Mouse (Mus musculus): ENCODE data around the gene Hist1h2bk.

GRCm38 (mm10) chr13:22044432-22045155 is 8.9 kb downstream of the Hist1h2bk start:
- TF ChIP-seq CTCF (conservative IDR thresholded peaks at IDR 0.05; ENCODE audit: low read length) (no peak), POU5F1 (IDR thresholded peaks at IDR 0.05; ENCODE audit: borderline replicate concordance, low read length) (no peak), NANOG (IDR thresholded peaks at IDR 0.05; ENCODE audit: borderline replicate concordance, low read length) (no peak)

Data from E14TG2a.4 (cell line).